Mouse (Mus musculus): ENCODE measurements around the gene Il17ra.

DNA sequence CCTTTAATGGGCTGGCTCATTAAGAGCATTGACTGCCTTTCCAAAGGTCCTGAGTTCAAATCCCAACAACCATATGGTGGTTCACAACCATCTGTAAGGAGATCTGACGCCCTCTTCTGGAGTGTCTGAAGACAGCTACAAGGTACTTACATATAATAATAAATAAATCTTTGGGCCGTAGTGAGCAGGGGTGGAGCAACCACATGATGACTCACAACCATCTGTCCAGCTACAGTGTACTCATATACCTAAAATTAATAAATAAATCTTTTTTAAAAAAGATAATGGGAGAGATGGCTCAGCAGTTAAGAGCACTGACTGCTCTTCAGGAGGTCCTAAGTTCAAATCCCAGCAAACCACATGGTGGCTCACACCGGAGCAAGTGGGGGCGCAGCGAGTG lies 5.3 kb upstream of the Il17ra start:
- TF ChIP-seq CTCF (IDR thresholded peaks at IDR 0.05; ENCODE audit: low read depth) (no peak), EP300 (IDR thresholded peaks at IDR 0.05; ENCODE audit: low read depth) (no peak)
